Mouse (Mus musculus): Measurements from ENCODE around the gene Nt5c2. TPM values are rescaled to one million over a fixed set of nuclear protein-coding genes. Genes with fewer than 3 reads are reported as not detected.

The Nt5c2 gene
- 39.7 and 50.5 TPM in 2 replicates for polyA plus RNA-seq (2011; ENCODE audit: insufficient read length, low read depth, missing spikeins)

DNA sequence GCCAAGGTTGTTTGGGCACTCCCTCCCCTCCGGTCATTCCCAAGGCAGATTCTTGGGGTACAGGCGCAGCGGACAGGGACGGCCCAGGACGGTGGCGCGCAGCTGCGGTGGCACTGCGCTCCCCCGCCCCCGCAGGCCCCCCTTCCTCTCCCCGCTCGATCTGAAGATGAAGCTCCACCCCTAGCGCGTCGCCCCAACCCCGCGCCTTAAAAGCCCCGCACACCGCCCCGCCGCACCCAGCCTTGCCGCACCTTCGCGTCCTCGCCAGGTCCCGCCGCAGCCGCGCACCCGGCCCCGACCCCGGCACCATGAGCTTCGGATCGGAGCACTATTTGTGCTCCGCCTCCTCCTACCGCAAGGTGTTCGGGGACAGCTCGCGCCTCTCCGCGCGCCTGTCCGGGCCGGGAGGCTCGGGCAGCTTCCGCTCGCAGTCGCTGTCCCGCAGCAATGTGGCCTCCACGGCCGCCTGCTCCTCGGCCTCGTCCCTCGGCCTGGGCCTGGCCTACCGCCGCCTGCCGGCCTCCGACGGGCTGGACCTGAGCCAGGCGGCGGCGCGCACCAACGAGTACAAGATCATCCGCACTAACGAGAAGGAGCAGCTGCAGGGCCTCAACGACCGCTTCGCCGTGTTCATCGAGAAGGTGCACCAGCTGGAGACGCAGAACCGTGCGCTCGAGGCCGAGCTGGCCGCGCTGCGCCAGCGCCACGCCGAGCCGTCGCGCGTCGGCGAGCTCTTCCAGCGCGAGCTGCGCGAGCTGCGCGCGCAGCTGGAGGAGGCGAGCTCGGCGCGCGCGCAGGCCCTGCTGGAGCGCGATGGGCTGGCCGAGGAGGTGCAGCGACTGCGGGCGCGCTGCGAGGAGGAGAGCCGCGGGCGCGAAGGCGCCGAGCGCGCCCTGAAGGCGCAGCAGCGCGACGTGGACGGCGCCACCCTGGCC lies at the start of gene Nt5c2, which contains the start of gene Ina:
TSS of gene Nt5c2 (minus strand) at position 707 of the 935 bp plus-strand sequence.
TSS of gene Ina (plus strand) at position 252 of the 935 bp plus-strand sequence.
- no peaks in the 10 kb centered on the region for H3K4me1 ChIP-seq (ENCODE audit: control insufficient read depth, insufficient read depth, low read length)
- H3K27ac ChIP-seq (ENCODE audit: insufficient read depth, low read length): no peak within 1 kb of the TSS
- TF ChIP-seq CTCF (IDR thresholded peaks at IDR 0.05; ENCODE audit: borderline replicate concordance, insufficient read depth, low read length) (no peak), POLR2A (IDR thresholded peaks at IDR 0.05; ENCODE audit: low read depth, low read length) (no peak)
- peak within 1 kb of the TSS; percentile 29 for H3K4me3 ChIP-seq (ENCODE audit: insufficient read depth, low read length)

DNA sequence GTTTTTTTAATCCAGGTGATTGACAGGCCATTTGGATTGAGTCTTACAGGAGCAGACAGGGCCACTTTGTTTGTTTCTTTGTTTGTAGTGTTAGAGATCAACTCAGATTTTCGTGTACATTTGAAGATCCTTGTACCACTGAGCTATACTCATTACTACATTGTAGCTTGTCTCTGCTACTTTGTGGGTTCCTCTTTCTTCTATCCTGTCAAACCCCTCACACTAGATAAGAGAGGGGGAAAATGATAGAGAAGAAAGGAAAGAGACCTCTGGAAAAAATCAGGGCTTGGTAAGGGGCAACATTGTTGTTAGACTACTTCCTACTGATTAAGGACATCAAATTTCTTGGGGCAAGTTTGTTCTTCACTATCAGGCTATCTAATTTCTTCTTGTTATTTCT lies 42.7 kb upstream of the Nt5c2 start:
- Histone ChIP-seq H3K4me1 (ENCODE audit: control insufficient read depth, insufficient read depth, low read length) (no peaks in the 10 kb centered on the region), H3K4me3 (ENCODE audit: insufficient read depth, low read length) (no peak overlapping the region), H3K27ac (ENCODE audit: insufficient read depth, low read length) (no peak overlapping the region)
- TF ChIP-seq POLR2A (IDR thresholded peaks at IDR 0.05; ENCODE audit: low read depth, low read length) (no peak), CTCF (IDR thresholded peaks at IDR 0.05; ENCODE audit: borderline replicate concordance, insufficient read depth, low read length) (no peak)

DNA sequence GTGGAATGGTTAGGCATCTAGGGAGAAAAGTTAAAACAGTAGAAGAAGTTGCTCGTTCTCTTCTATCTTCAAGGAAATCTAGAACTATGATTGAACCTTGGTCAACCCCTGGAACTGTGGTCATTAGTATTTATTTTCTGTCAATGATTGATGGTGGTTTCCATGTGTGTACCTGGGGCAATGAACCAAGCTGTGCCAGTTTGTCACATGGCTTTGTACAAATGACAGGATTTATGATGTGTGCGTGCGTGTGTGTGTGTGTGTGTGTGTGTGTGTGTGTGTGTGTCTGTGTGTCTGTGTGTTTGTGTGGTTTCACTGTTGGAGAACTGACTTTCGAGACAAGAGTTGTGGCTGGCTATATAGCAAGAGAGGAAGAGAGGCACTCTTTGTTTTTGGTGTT lies 38.5 kb upstream of the Nt5c2 start:
- no peak overlapping the region for H3K27ac ChIP-seq (ENCODE audit: insufficient read depth, low read length)
- no peaks in the 10 kb centered on the region for H3K4me1 ChIP-seq (ENCODE audit: control insufficient read depth, insufficient read depth, low read length)
- TF ChIP-seq POLR2A (IDR thresholded peaks at IDR 0.05; ENCODE audit: low read depth, low read length) (no peak), CTCF (IDR thresholded peaks at IDR 0.05; ENCODE audit: borderline replicate concordance, insufficient read depth, low read length) (no peak)
- no peak overlapping the region for H3K4me3 ChIP-seq (ENCODE audit: insufficient read depth, low read length)

DNA sequence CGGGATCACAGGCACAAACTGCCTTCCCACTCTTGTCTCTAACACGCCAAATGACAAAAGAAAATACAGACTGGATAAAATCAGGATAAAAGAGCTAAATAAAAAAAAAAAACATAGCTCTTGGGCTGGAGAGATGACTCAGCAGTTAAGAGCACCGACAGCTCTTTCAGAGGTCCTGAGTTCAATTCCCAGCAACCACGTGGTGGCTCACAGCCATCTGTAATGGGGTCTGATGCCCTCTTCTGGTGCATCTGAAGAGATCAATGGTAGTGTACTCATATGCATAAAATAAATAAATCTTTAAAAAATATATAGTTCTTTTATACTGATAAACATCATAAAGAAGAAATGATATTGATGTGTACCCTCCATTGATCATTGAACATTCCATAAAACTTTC lies 38.0 kb upstream of the Nt5c2 start:
- H3K4me3 ChIP-seq (ENCODE audit: insufficient read depth, low read length): no peak overlapping the region
- H3K4me1 ChIP-seq (ENCODE audit: control insufficient read depth, insufficient read depth, low read length): no peaks in the 10 kb centered on the region
- no peak for TF ChIP-seq CTCF (IDR thresholded peaks at IDR 0.05; ENCODE audit: borderline replicate concordance, insufficient read depth, low read length)
- TF ChIP-seq POLR2A (IDR thresholded peaks at IDR 0.05; ENCODE audit: low read depth, low read length): no peak
- no peak overlapping the region for H3K27ac ChIP-seq (ENCODE audit: insufficient read depth, low read length)

DNA sequence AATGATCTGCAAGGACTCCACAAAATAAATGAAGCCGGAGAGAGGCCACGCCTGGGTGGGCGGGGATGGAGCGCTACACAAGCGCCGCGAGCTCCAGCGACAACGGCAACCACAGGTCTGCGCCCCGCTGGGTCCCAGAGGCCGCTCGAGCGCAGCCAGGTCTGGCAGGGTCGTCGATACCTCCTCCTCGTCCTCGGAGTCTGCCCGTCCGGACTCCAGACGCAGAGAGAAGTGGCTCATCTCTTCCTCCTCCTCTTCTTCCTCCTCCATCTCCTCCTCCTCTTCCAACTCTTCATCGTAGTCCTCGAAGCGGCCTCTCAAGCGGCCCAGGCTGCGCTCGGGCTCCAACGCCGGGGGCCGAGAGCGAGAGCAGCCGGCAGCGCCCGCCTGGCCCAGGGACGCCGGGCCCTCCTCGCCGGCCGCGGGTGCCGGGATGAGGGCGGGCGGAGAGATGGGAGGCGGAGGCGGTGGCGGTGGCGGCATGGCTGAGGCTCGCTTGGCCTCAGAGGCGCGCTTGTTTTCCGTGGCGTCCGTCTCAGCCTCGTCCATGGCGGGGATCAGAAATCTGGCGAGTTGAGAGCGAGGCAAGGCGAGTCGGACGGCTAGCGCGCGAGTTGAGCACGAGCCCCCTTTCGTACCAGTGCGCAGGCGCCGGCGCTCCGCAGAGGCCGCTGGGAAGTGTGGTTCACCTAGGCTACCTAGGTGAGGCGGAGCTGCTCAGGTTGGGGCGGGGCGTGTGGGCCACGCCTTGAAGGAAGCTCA lies 35.5 kb upstream of the Nt5c2 start, which contains the start of gene Pcgf6:
TSS of gene Pcgf6 (minus strand) at position 636 of the 762 bp plus-strand sequence.
- no peaks in the 10 kb centered on the region for H3K4me1 ChIP-seq (ENCODE audit: control insufficient read depth, insufficient read depth, low read length)
- peak within 1 kb of the TSS; percentile 71 for H3K27ac ChIP-seq (ENCODE audit: insufficient read depth, low read length)
- TF ChIP-seq POLR2A (IDR thresholded peaks at IDR 0.05; ENCODE audit: low read depth, low read length) (peak; percentile 91), CTCF (IDR thresholded peaks at IDR 0.05; ENCODE audit: borderline replicate concordance, insufficient read depth, low read length) (no peak)
- H3K4me3 ChIP-seq (ENCODE audit: insufficient read depth, low read length): peak within 1 kb of the TSS; percentile 76

DNA sequence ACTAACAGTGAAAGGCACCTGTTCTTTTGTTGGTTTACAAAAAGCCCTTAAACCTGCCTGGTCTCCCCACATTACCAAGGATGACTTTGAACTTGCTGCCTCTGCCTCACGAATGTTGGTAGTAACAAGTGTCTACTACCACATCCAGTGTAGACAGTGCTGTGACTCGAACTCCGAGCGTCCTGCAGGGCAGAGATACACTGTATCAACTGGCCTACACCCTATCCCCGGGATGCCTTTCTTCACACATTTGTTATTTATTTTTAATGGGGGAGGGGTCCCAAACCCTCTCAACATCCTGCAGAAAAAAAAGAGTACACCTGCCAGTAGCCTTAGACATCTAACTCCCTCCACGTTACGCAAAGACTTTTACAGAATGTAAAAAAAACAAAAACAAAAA lies 34.9 kb upstream of the Nt5c2 start:
- H3K4me1 ChIP-seq (ENCODE audit: control insufficient read depth, insufficient read depth, low read length): no peaks in the 10 kb centered on the region
- H3K27ac ChIP-seq (ENCODE audit: insufficient read depth, low read length): no peak overlapping the region
- TF ChIP-seq POLR2A (IDR thresholded peaks at IDR 0.05; ENCODE audit: low read depth, low read length) (no peak), CTCF (IDR thresholded peaks at IDR 0.05; ENCODE audit: borderline replicate concordance, insufficient read depth, low read length) (no peak)
- H3K4me3 ChIP-seq (ENCODE audit: insufficient read depth, low read length): peak overlapping the region; percentile 76

DNA sequence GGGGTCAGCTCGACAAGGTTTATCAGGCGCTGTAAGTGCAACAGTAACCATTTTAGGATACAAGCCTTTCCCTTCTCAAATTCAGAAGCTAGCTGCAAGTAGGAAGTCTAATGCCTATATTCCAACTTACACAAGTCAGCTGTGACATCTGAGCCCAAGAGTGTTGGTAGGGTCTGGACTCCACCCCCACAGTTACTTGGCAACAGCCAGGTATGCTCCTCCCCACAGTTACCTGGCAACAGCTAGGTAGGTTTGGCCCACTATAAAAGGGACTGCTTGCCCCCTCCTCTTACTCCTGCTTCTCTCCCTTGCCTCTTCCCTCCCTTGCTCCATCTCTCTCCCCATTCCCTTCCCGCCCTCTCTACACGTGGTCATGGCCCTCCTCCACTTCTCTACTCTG lies 34.1 kb upstream of the Nt5c2 start:
- Histone ChIP-seq H3K4me1 (ENCODE audit: control insufficient read depth, insufficient read depth, low read length) (no peaks in the 10 kb centered on the region), H3K27ac (ENCODE audit: insufficient read depth, low read length) (no peak overlapping the region), H3K4me3 (ENCODE audit: insufficient read depth, low read length) (no peak overlapping the region)
- no peak for TF ChIP-seq POLR2A (IDR thresholded peaks at IDR 0.05; ENCODE audit: low read depth, low read length)
- TF ChIP-seq CTCF (IDR thresholded peaks at IDR 0.05; ENCODE audit: borderline replicate concordance, insufficient read depth, low read length): no peak

DNA sequence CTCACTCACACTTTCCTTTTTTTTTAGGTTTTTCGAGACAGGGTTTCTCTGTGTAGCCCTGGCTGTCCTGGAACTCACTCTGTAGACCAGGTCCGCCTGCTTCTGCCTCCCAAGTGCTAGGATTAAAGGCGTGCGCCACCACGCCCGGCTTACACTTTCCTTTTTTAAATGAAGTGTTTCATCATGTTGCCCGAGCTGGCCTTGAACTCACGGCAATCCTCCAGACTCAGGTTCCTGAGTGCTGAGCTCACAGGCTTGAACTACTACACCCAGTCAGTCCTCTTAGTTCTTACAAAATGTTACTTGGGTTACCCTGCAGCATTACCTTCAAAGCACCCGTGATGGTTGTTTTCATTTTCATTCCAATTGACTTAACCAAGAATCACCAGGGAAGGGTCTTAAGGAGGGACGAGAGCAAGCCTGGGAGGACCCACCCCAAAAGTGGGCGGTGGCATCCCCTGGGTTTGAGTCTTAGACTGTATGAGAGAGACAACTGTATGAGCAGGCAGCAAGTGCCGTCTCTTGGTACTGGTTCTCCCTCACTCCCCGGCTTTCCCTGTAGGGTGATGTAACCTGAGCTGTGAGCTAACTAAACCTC lies 32.4 kb upstream of the Nt5c2 start:
- no peak for TF ChIP-seq CTCF (IDR thresholded peaks at IDR 0.05; ENCODE audit: borderline replicate concordance, insufficient read depth, low read length)
- no peak for TF ChIP-seq POLR2A (IDR thresholded peaks at IDR 0.05; ENCODE audit: low read depth, low read length)

DNA sequence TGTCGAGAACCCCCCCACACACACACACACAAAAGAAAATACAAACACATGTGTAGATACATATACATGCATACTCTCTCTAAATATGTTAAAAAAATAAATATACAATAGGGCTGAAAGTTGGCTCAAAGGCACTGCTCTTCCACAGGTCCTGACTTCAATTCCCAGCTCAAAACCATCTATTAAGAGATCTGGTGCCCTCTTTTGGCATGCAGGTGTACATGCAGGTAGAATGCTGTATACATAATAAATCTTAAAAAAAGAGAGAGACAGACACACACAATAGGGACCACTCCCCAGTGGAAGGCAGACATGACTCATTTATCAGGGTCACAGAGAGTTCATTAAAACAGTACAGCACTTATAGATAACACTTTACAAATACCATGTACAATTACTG lies 31.4 kb upstream of the Nt5c2 start:
- Histone ChIP-seq H3K4me1 (ENCODE audit: control insufficient read depth, insufficient read depth, low read length) (no peaks in the 10 kb centered on the region), H3K27ac (ENCODE audit: insufficient read depth, low read length) (no peak overlapping the region), H3K4me3 (ENCODE audit: insufficient read depth, low read length) (no peak overlapping the region)
- no peak for TF ChIP-seq POLR2A (IDR thresholded peaks at IDR 0.05; ENCODE audit: low read depth, low read length)
- TF ChIP-seq CTCF (IDR thresholded peaks at IDR 0.05; ENCODE audit: borderline replicate concordance, insufficient read depth, low read length): no peak

More for the DNA sequence above, 32.4 kb upstream of the Nt5c2 start:
- Histone ChIP-seq H3K4me1 (ENCODE audit: control insufficient read depth, insufficient read depth, low read length) (no peaks in the 10 kb centered on the region), H3K27ac (ENCODE audit: insufficient read depth, low read length) (no peak overlapping the region), H3K4me3 (ENCODE audit: insufficient read depth, low read length) (no peak overlapping the region)
